Mouse (Mus musculus) kidney, embryonic 14.5 days (tissue): ENCODE measurements around the gene Rnf114. TPM values are rescaled to one million over a fixed set of nuclear protein-coding genes. Genes with fewer than 3 reads are reported as not detected.
A peak's percentile ranks its signal among the peaks of the same experiment; 100 is the strongest.

Experiments
- ATAC-seq: fragments of 200-750 bp; cut with Nextera tagmentation; 2 replicates; pipeline ENCODE4 v1.8.0; 2017; ENCODE audit warnings: moderate number of reproducible peaks, mild to moderate bottlenecking, moderate TSS enrichment, moderate library complexity; ENCODE audit not compliant: low FRiP score, low TSS enrichment
- H3K27ac ChIP-seq: fragments of 300-500 bp; sonication (generic); 2 replicates; pipeline ENCODE4 v1.5.1; 2014; ENCODE audit warnings: low read depth, mild to moderate bottlenecking, low read length, moderate library complexity, mixed read lengths
- H3K27me3 ChIP-seq: fragments of 300-500 bp; sonication (generic); 2 replicates; pipeline ENCODE4 v1.6.1; 2014; ENCODE audit warnings: mild to moderate bottlenecking, low read length; ENCODE audit not compliant: control insufficient read depth, insufficient read depth
- H3K36me3 ChIP-seq: fragments of 300-500 bp; sonication (generic); 2 replicates; pipeline ENCODE4 v1.6.1; 2014; ENCODE audit warnings: low read length, mixed read lengths; ENCODE audit not compliant: control insufficient read depth, insufficient read depth
- H3K4me1 ChIP-seq: fragments of 300-500 bp; sonication (generic); 2 replicates; pipeline ENCODE4 v1.6.1; 2014; ENCODE audit warnings: low read length, mixed read lengths; ENCODE audit not compliant: control insufficient read depth, insufficient read depth
- H3K4me2 ChIP-seq: fragments of 300-500 bp; sonication (generic); replicated peaks from 2 replicates; pipeline ENCODE4 v1.6.1; 2014; ENCODE audit warnings: low read depth, mild to moderate bottlenecking, low read length
- H3K4me3 ChIP-seq: fragments of 300-500 bp; sonication (generic); 2 replicates; pipeline ENCODE4 v1.5.1; 2014; ENCODE audit warnings: mild to moderate bottlenecking, low read length
- H3K9ac ChIP-seq: fragments of 300-500 bp; sonication (generic); 2 replicates; pipeline ENCODE4 v1.6.1; 2014; ENCODE audit warnings: low read depth, mild to moderate bottlenecking, low read length, moderate library complexity
- H3K9me3 ChIP-seq: fragments of 300-500 bp; sonication (generic); 2 replicates; pipeline ENCODE4 v1.6.1; 2016; ENCODE audit warnings: low read length; ENCODE audit not compliant: control insufficient read depth
- WGBS: fragments of 180-500 bp; shearing (Covaris S2); extraction: QIAGEN DNeasy Blood & Tissue Kit; methylation state at CpG from one replicate; pipeline ENCODE4 v1.1.7; 2014; 5-methylcytosine and 5-hydroxymethylcytosine counted together
- polyA plus RNA-seq: library from polyadenylated mRNA; unstranded; fragments of >200 nt; fragmentation: Nextera tagmentation; extraction: Ambion mirVana; gene quantifications from 2 replicates; pipeline ENCODE4 v1.2.1, GENCODE M21; 2014

Rnf114 gene
- polyA plus RNA-seq: 79.1 and 98.3 TPM in 2 replicates

GRCm38 (mm10) chr2:167491757-167492708, at the start of gene Rnf114:
Gene Rnf114, plus strand, starts transcription at chr2:167492645.
- Histone ChIP-seq H3K4me1 (peaks cover 11% of the 10 kb centered on the region), H3K9ac (peak within 1 kb of the TSS; percentile 91), H3K4me2 (peak within 1 kb of the TSS; percentile 81), H3K4me3 (peak within 1 kb of the TSS; percentile 100), H3K27ac (peak within 1 kb of the TSS; percentile 94), H3K9me3 (no peaks in the 10 kb centered on the region), H3K27me3 (no peaks in the 10 kb centered on the region), H3K36me3 (no peaks in the 10 kb centered on the region; the same call in 1 of the 2 replicates)
- peak; percentile 47 for ATAC-seq
- 4% methylated on average over 49 of the region's 52 CpGs for WGBS

GRCm38 (mm10) chr2:167443411-167444193, 48.8 kb upstream of the Rnf114 start:
- H3K27ac ChIP-seq: no peak overlapping the region
- H3K9ac ChIP-seq: no peak overlapping the region
- H3K4me2 ChIP-seq: no peak overlapping the region
- 91% methylated on average over 4 of the region's 4 CpGs for WGBS
- no peak for ATAC-seq
- H3K4me1 ChIP-seq: peaks cover 9% of the 10 kb centered on the region
- H3K36me3 ChIP-seq: peaks cover 48% of the 10 kb centered on the region
- no peak overlapping the region for H3K4me3 ChIP-seq
- no peaks in the 10 kb centered on the region for H3K27me3 ChIP-seq
- H3K9me3 ChIP-seq: no peaks in the 10 kb centered on the region

- ATAC-seq: peak; percentile 74; the same call in 1 of the 2 replicates
- Histone ChIP-seq H3K9me3 (no peaks in the 10 kb centered on the region), H3K27ac (peak overlapping the region; percentile 51; the same call in 1 of the 2 replicates), H3K27me3 (no peaks in the 10 kb centered on the region), H3K4me1 (peaks cover 9% of the 10 kb centered on the region), H3K4me3 (no peak overlapping the region), H3K4me2 (no peak overlapping the region), H3K9ac (peak overlapping the region; percentile 40), H3K36me3 (peaks cover 56% of the 10 kb centered on the region)
- 47% methylated on average over 20 of the region's 20 CpGs for WGBS
Measured at GRCm38 (mm10) chr2:167445911-167446780, 46.3 kb upstream of the Rnf114 start.

- no peak for ATAC-seq
- WGBS: 97% methylated on average over 7 of the region's 7 CpGs
- Histone ChIP-seq H3K9me3 (no peaks in the 10 kb centered on the region), H3K9ac (no peak overlapping the region), H3K27ac (no peak overlapping the region), H3K36me3 (peaks cover 53% of the 10 kb centered on the region), H3K4me3 (no peak overlapping the region), H3K27me3 (no peaks in the 10 kb centered on the region), H3K4me2 (no peak overlapping the region), H3K4me1 (peaks cover 9% of the 10 kb centered on the region)
Measured at GRCm38 (mm10) chr2:167447207-167447606, 45.2 kb upstream of the Rnf114 start.

GRCm38 (mm10) chr2:167447629-167448028, 44.8 kb upstream of the Rnf114 start:
- no peak for ATAC-seq
- no peak overlapping the region for H3K9ac ChIP-seq
- no peaks in the 10 kb centered on the region for H3K9me3 ChIP-seq
- H3K4me3 ChIP-seq: no peak overlapping the region
- no peaks in the 10 kb centered on the region for H3K27me3 ChIP-seq
- no peak overlapping the region for H3K27ac ChIP-seq
- 96% methylated on average over 8 of the region's 8 CpGs for WGBS
- H3K4me2 ChIP-seq: no peak overlapping the region
- H3K36me3 ChIP-seq: peaks cover 52% of the 10 kb centered on the region
- peaks cover 9% of the 10 kb centered on the region for H3K4me1 ChIP-seq

- peaks cover 52% of the 10 kb centered on the region for H3K36me3 ChIP-seq
- H3K4me3 ChIP-seq: no peak overlapping the region
- no peak for ATAC-seq
- no peak overlapping the region for H3K9ac ChIP-seq
- H3K27me3 ChIP-seq: no peaks in the 10 kb centered on the region
- no peak overlapping the region for H3K27ac ChIP-seq
- no peaks in the 10 kb centered on the region for H3K9me3 ChIP-seq
- H3K4me2 ChIP-seq: no peak overlapping the region
- WGBS: 79% methylated on average over 21 of the region's 21 CpGs
- peaks cover 9% of the 10 kb centered on the region for H3K4me1 ChIP-seq
Measured at GRCm38 (mm10) chr2:167449331-167450275, 42.8 kb upstream of the Rnf114 start.

- Histone ChIP-seq H3K4me2 (no peak overlapping the region), H3K9me3 (no peaks in the 10 kb centered on the region), H3K27ac (0 out of 2 replicates have a peak overlapping the region, but pooled peaks have one; percentile 14), H3K9ac (no peak overlapping the region), H3K4me1 (peaks cover 7% of the 10 kb centered on the region), H3K4me3 (no peak overlapping the region), H3K27me3 (no peaks in the 10 kb centered on the region), H3K36me3 (peaks cover 55% of the 10 kb centered on the region)
- 90% methylated on average over 8 of the region's 8 CpGs for WGBS
- no peak for ATAC-seq
Measured at GRCm38 (mm10) chr2:167450647-167451046, 41.8 kb upstream of the Rnf114 start.
